Mouse (Mus musculus) neural tube, embryonic 12.5 days (tissue): Measurements from ENCODE around the gene Plekhm1. TPM values are rescaled to one million over a fixed set of nuclear protein-coding genes. Genes with fewer than 3 reads are reported as not detected.

Experiments
- ATAC-seq: fragments of 200-750 bp; cut with Nextera tagmentation; 2 replicates; pipeline ENCODE4 v1.8.0; 2017; ENCODE audit warnings: low read depth, mild to moderate bottlenecking, moderate TSS enrichment, moderate library complexity; ENCODE audit not compliant: low FRiP score
- H3K27ac ChIP-seq: fragments of 300-500 bp; sonication (generic); 2 replicates; pipeline ENCODE4 v1.5.1; 2016
- H3K27me3 ChIP-seq: fragments of 300-500 bp; sonication (generic); replicated peaks from 2 replicates; pipeline ENCODE4 v1.6.1; 2016; ENCODE audit warnings: mild to moderate bottlenecking
- H3K36me3 ChIP-seq: fragments of 300-500 bp; sonication (generic); 2 replicates; pipeline ENCODE4 v1.6.1; 2016; ENCODE audit warnings: mild to moderate bottlenecking
- H3K4me1 ChIP-seq: fragments of 300-500 bp; sonication (generic); 2 replicates; pipeline ENCODE4 v1.6.1; 2016
- H3K4me2 ChIP-seq: fragments of 300-500 bp; sonication (generic); replicated peaks from 2 replicates; pipeline ENCODE4 v1.6.1; 2016; ENCODE audit warnings: mild to moderate bottlenecking
- H3K4me3 ChIP-seq: fragments of 300-500 bp; sonication (generic); 2 replicates; pipeline ENCODE4 v1.5.1; 2016
- H3K9ac ChIP-seq: fragments of 300-500 bp; sonication (generic); 2 replicates; pipeline ENCODE4 v1.6.1; 2016; ENCODE audit warnings: mild to moderate bottlenecking
- H3K9me3 ChIP-seq: fragments of 300-500 bp; sonication (generic); 2 replicates; pipeline ENCODE4 v1.6.1; 2016; ENCODE audit warnings: mild to moderate bottlenecking
- WGBS: fragments of 180-500 bp; shearing (Covaris S2); methylation state at CpG from one replicate; pipeline ENCODE4 v1.1.7; 2016; 5-methylcytosine and 5-hydroxymethylcytosine counted together
- polyA plus RNA-seq: library from polyadenylated mRNA; unstranded; fragments of >200 nt; fragmentation: Nextera tagmentation; extraction: Ambion mirVana; gene quantifications from 2 replicates; pipeline ENCODE4 v1.2.1, GENCODE M21; 2016

Plekhm1 gene
- polyA plus RNA-seq, 1 experiment from 2014 or later, result 10.3 TPM

GRCm38 (mm10) chr11:103345408-103346091 is 66.9 kb downstream of the Plekhm1 start:
- Histone ChIP-seq H3K4me3 (no peak overlapping the region), H3K27me3 (no peaks in the 10 kb centered on the region), H3K36me3 (no peaks in the 10 kb centered on the region), H3K9ac (no peak overlapping the region), H3K27ac (no peak overlapping the region), H3K9me3 (no peaks in the 10 kb centered on the region), H3K4me1 (no peaks in the 10 kb centered on the region), H3K4me2 (no peak overlapping the region)
- ATAC-seq, result no peak
- WGBS, result 89% methylated on average over 7 of the region's 7 CpGs

GRCm38 (mm10) chr11:103344494-103345332 is 67.8 kb downstream of the Plekhm1 start:
- Histone ChIP-seq H3K27me3 (no peaks in the 10 kb centered on the region), H3K36me3 (no peaks in the 10 kb centered on the region), H3K4me2 (no peak overlapping the region), H3K4me3 (no peak overlapping the region), H3K4me1 (peaks cover 4% of the 10 kb centered on the region; the same call in 1 of the 2 replicates), H3K9ac (no peak overlapping the region), H3K27ac (no peak overlapping the region), H3K9me3 (no peaks in the 10 kb centered on the region)
- ATAC-seq, result no peak
- WGBS, result 81% methylated on average over 19 of the region's 19 CpGs

GRCm38 (mm10) chr11:103343881-103344280 is 68.6 kb downstream of the Plekhm1 start:
- H3K27me3 ChIP-seq, result no peaks in the 10 kb centered on the region
- H3K36me3 ChIP-seq, result no peaks in the 10 kb centered on the region
- 75% methylated on average over 1 of the region's 1 CpGs for WGBS
- no peak overlapping the region for H3K9ac ChIP-seq
- no peak for ATAC-seq
- peaks cover 4% of the 10 kb centered on the region; the same call in 1 of the 2 replicates for H3K4me1 ChIP-seq
- H3K9me3 ChIP-seq, result no peaks in the 10 kb centered on the region
- H3K4me3 ChIP-seq, result no peak overlapping the region
- H3K27ac ChIP-seq, result no peak overlapping the region
- H3K4me2 ChIP-seq, result no peak overlapping the region

GRCm38 (mm10) chr11:103343063-103343462 is 69.4 kb downstream of the Plekhm1 start:
- Histone ChIP-seq H3K9ac (no peak overlapping the region), H3K4me1 (peaks cover 4% of the 10 kb centered on the region; the same call in 1 of the 2 replicates), H3K27me3 (no peaks in the 10 kb centered on the region; the same call in 1 of the 2 replicates), H3K4me2 (no peak overlapping the region), H3K9me3 (no peaks in the 10 kb centered on the region), H3K27ac (no peak overlapping the region), H3K36me3 (no peaks in the 10 kb centered on the region), H3K4me3 (no peak overlapping the region)
- WGBS, result 82% methylated on average over 6 of the region's 6 CpGs
- ATAC-seq, result no peak

- Histone ChIP-seq H3K4me2 (no peak overlapping the region), H3K4me3 (no peak overlapping the region)
Measured at GRCm38 (mm10) chr11:103340677-103341076, 71.8 kb downstream of the Plekhm1 start.

GRCm38 (mm10) chr11:103340130-103340529 is 72.4 kb downstream of the Plekhm1 start:
- Histone ChIP-seq H3K4me3 (no peak overlapping the region), H3K36me3 (no peaks in the 10 kb centered on the region), H3K9ac (no peak overlapping the region), H3K9me3 (no peaks in the 10 kb centered on the region), H3K27ac (no peak overlapping the region), H3K27me3 (peaks cover 4% of the 10 kb centered on the region), H3K4me2 (peak overlapping the region; percentile 34), H3K4me1 (peaks cover 4% of the 10 kb centered on the region; the same call in 1 of the 2 replicates)
- WGBS, result 65% methylated on average over 19 of the region's 19 CpGs
- ATAC-seq, result no peak

More at GRCm38 (mm10) chr11:103340677-103341076, 71.8 kb downstream of the Plekhm1 start:
- Histone ChIP-seq H3K27me3 (no peaks in the 10 kb centered on the region; the same call in 1 of the 2 replicates), H3K36me3 (no peaks in the 10 kb centered on the region), H3K9ac (no peak overlapping the region), H3K9me3 (no peaks in the 10 kb centered on the region), H3K4me1 (peaks cover 4% of the 10 kb centered on the region; the same call in 1 of the 2 replicates), H3K27ac (no peak overlapping the region)
- ATAC-seq, result no peak
- 29% methylated on average over 7 of the region's 7 CpGs for WGBS

- 40% methylated on average over 19 of the region's 19 CpGs for WGBS
- H3K27ac ChIP-seq, result no peak overlapping the region
- ATAC-seq, result no peak
- no peaks in the 10 kb centered on the region for H3K9me3 ChIP-seq
- no peaks in the 10 kb centered on the region for H3K36me3 ChIP-seq
- H3K4me1 ChIP-seq, result peaks cover 4% of the 10 kb centered on the region; the same call in 1 of the 2 replicates
- H3K4me2 ChIP-seq, result peak overlapping the region; percentile 34
- peaks cover 9% of the 10 kb centered on the region for H3K27me3 ChIP-seq
- no peak overlapping the region for H3K9ac ChIP-seq
- H3K4me3 ChIP-seq, result no peak overlapping the region
Measured at GRCm38 (mm10) chr11:103339414-103340119, 72.9 kb downstream of the Plekhm1 start.

- Histone ChIP-seq H3K4me2 (no peak overlapping the region), H3K27ac (no peak overlapping the region), H3K9ac (no peak overlapping the region), H3K36me3 (no peaks in the 10 kb centered on the region), H3K4me1 (peaks cover 6% of the 10 kb centered on the region; the same call in 1 of the 2 replicates), H3K27me3 (peaks cover 18% of the 10 kb centered on the region), H3K4me3 (no peak overlapping the region), H3K9me3 (no peaks in the 10 kb centered on the region)
- 89% methylated on average over 6 of the region's 6 CpGs for WGBS
- ATAC-seq, result no peak
Measured at GRCm38 (mm10) chr11:103338671-103339070, 73.8 kb downstream of the Plekhm1 start.

GRCm38 (mm10) chr11:103338119-103338518 is 74.4 kb downstream of the Plekhm1 start:
- Histone ChIP-seq H3K4me1 (peaks cover 10% of the 10 kb centered on the region; the same call in 1 of the 2 replicates), H3K9ac (no peak overlapping the region), H3K4me2 (no peak overlapping the region), H3K9me3 (no peaks in the 10 kb centered on the region), H3K27me3 (peaks cover 24% of the 10 kb centered on the region), H3K36me3 (no peaks in the 10 kb centered on the region), H3K4me3 (no peak overlapping the region), H3K27ac (no peak overlapping the region)
- no peak for ATAC-seq
- 87% methylated on average over 7 of the region's 7 CpGs for WGBS

- Histone ChIP-seq H3K9me3 (no peaks in the 10 kb centered on the region), H3K27ac (no peak overlapping the region), H3K4me3 (no peak overlapping the region), H3K9ac (no peak overlapping the region), H3K4me2 (no peak overlapping the region), H3K4me1 (peaks cover 17% of the 10 kb centered on the region), H3K27me3 (peaks cover 29% of the 10 kb centered on the region), H3K36me3 (no peaks in the 10 kb centered on the region)
- ATAC-seq, result no peak
- WGBS, result 91% methylated on average over 2 of the region's 2 CpGs
Measured at GRCm38 (mm10) chr11:103337180-103337579, 75.3 kb downstream of the Plekhm1 start.

- ATAC-seq, result no peak
- no peaks in the 10 kb centered on the region for H3K9me3 ChIP-seq
- H3K27me3 ChIP-seq, result peaks cover 29% of the 10 kb centered on the region
- no peak overlapping the region for H3K4me3 ChIP-seq
- no peak overlapping the region for H3K9ac ChIP-seq
- peaks cover 17% of the 10 kb centered on the region for H3K4me1 ChIP-seq
- no peak overlapping the region for H3K27ac ChIP-seq
- no peaks in the 10 kb centered on the region for H3K36me3 ChIP-seq
- WGBS, result 83% methylated on average over 5 of the region's 5 CpGs
- no peak overlapping the region for H3K4me2 ChIP-seq
Measured at GRCm38 (mm10) chr11:103335561-103335960, 76.9 kb downstream of the Plekhm1 start.

- Histone ChIP-seq H3K4me1 (peaks cover 13% of the 10 kb centered on the region), H3K4me2 (no peak overlapping the region), H3K9ac (no peak overlapping the region), H3K27me3 (peaks cover 29% of the 10 kb centered on the region), H3K36me3 (no peaks in the 10 kb centered on the region), H3K4me3 (no peak overlapping the region), H3K9me3 (no peaks in the 10 kb centered on the region), H3K27ac (no peak overlapping the region)
- no peak for ATAC-seq
- WGBS, result 94% methylated on average over 9 of the region's 9 CpGs
Measured at GRCm38 (mm10) chr11:103334925-103335324, 77.6 kb downstream of the Plekhm1 start.
